9 mouse cellular contexts compared by ENCODE assay signal in the genomic region with DNA sequence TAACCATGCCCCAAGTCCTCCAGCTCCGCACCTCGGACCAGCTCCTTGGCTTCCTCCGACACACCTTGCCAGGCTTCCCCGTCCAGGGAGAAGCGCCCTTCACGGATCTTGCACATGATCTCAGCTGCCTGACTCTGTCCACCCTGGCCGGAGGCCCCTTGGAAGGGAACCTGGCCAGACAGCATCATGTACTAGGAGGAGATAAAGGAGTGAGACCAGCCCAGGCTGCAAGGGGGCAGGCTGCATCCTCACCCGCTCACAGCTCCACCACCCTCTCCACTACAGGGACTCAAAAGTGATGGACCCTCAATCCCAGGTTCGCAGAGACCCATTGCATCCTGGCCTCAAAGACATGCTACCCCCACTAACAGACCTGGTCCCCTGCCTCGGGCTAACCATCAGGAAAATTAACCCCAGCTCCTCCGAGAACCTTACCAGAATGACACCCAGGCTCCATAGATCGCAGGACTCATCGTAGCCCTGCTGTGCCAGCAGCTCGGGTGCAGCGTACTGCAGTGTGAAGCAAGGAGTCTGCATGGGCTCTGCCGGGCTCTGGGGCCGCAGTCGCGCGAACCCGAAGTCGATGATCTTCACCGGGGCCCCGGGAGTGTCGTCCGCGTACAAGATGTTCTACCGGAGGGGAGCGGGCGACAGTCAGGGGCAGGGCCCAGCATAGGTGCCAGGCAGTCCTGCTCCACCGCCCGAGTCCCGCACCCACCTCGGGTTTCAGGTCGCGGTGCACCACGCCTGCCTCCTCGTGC. TPM values are rescaled to one million over a fixed set of nuclear protein-coding genes. Genes with fewer than 3 reads are reported as not detected.
DNase-seq lines count a peak whose midpoint lies in the region; ATAC-seq and TF ChIP-seq lines count a peak whose summit lies in the region.
"Had no signal": no experiment of that assay in that cellular context is flagged by ENCODE, and none has a peak within 500 bp of the region (broad histone marks: within the 10 kb centered on the region; RNA-seq: fewer than 3 reads in every experiment).

No protein-coding gene starts in this region.

- H3K27me3 ChIP-seq in lung, embryonic 14.5 days (ENCODE audit: insufficient read depth, low read length), result peaks cover 39% of the 10 kb centered on the region
- H3K27me3 ChIP-seq in hindbrain, postnatal 0 days (ENCODE audit: insufficient read depth, low read length), result no peaks in the 10 kb centered on the region; the same call in 1 of the 2 replicates
- H3K27me3 ChIP-seq in neural tube, embryonic 14.5 days (ENCODE audit: control insufficient read depth, insufficient read depth, low read length), result peaks cover 28% of the 10 kb centered on the region

- no peak overlapping the region; the same call in 1 of the 2 replicates for H3K9ac ChIP-seq in lung, embryonic 14.5 days
- H3K9ac ChIP-seq in hindbrain, postnatal 0 days (replicated peaks; ENCODE audit: low read length), result peak overlapping the region; percentile 45
- H3K9ac ChIP-seq in neural tube, embryonic 14.5 days (replicated peaks; ENCODE audit: low read depth, low read length), result peak overlapping the region; percentile 4

- no peak for TF ChIP-seq CTCF in lung, embryonic 14.5 days (IDR thresholded peaks at IDR 0.05; ENCODE audit: low read depth)
- no peak for TF ChIP-seq CTCF in lung, adult 2 months (IDR thresholded peaks at IDR 0.05; ENCODE audit: insufficient read depth, low read length)
- TF ChIP-seq CTCF in hindbrain, postnatal 0 days (IDR thresholded peaks at IDR 0.05; ENCODE audit: low read depth), result no peak

- H3K4me2 ChIP-seq in lung, embryonic 14.5 days, result peak overlapping the region; percentile 55
- peak overlapping the region; percentile 56 for H3K4me2 ChIP-seq in hindbrain, postnatal 0 days (ENCODE audit: low read depth, low read length)
- H3K4me2 ChIP-seq in neural tube, embryonic 14.5 days (ENCODE audit: low read depth, low read length), result peak overlapping the region; percentile 53

- 20% methylated on average over 38 of the region's 38 CpGs for WGBS in lung, embryonic 14.5 days
- WGBS in lung, adult 2 months, result 76% methylated on average over 38 of the region's 38 CpGs
- WGBS in hindbrain, postnatal 0 days, result 17% methylated on average over 38 of the region's 38 CpGs
- 4% methylated on average over 34 of the region's 38 CpGs for WGBS in neural tube, embryonic 14.5 days

- no peak overlapping the region for H3K27ac ChIP-seq in lung, embryonic 14.5 days (ENCODE audit: low read depth)
- peak overlapping the region; percentile 33; the same call in 1 of the 2 replicates for H3K27ac ChIP-seq in hindbrain, postnatal 0 days
- H3K27ac ChIP-seq in neural tube, embryonic 14.5 days (ENCODE audit: low read depth, low read length), result no peak overlapping the region

- H3K4me3 ChIP-seq in lung, embryonic 14.5 days (ENCODE audit: low read depth, low read length), result peak overlapping the region; percentile 20; the same call in 1 of the 2 replicates
- H3K4me3 ChIP-seq in lung, adult 2 months (replicated peaks; ENCODE audit: extremely low read depth, low read depth, low read length), result no peak overlapping the region
- peak overlapping the region; percentile 36 for H3K4me3 ChIP-seq in hindbrain, postnatal 0 days (ENCODE audit: low read length)
- peak overlapping the region; percentile 18 for H3K4me3 ChIP-seq in neural tube, embryonic 14.5 days (ENCODE audit: low read depth, low read length)

- TF ChIP-seq POLR2A in lung, adult 2 months (IDR thresholded peaks at IDR 0.05; ENCODE audit: borderline replicate concordance, extremely low read depth, low read depth, low read length), result no peak

- H3K4me1 ChIP-seq in lung, embryonic 14.5 days (ENCODE audit: insufficient read depth), result no peaks in the 10 kb centered on the region
- no peaks in the 10 kb centered on the region for H3K4me1 ChIP-seq in lung, adult 2 months (ENCODE audit: control insufficient read depth, insufficient read depth, low read length)
- H3K4me1 ChIP-seq in hindbrain, postnatal 0 days (ENCODE audit: insufficient read depth, low read length), result no peaks in the 10 kb centered on the region; the same call in 1 of the 2 replicates
- peaks cover 14% of the 10 kb centered on the region for H3K4me1 ChIP-seq in neural tube, embryonic 14.5 days (ENCODE audit: control insufficient read depth, insufficient read depth, low read length)

- 0 out of 2 replicates have a peak, but pooled peaks have one; percentile 21 for ATAC-seq in lung, embryonic 14.5 days (ENCODE audit: insufficient read depth)
- 0 out of 2 replicates have a peak, but pooled peaks have one; percentile 22 for ATAC-seq in hindbrain, postnatal 0 days
- peak; percentile 5; the same call in 1 of the 2 replicates for ATAC-seq in neural tube, embryonic 14.5 days (ENCODE audit: low read depth)

- H3K36me3 ChIP-seq in lung, embryonic 14.5 days (ENCODE audit: insufficient read depth), result peaks cover 36% of the 10 kb centered on the region
- no peaks in the 10 kb centered on the region for H3K36me3 ChIP-seq in hindbrain, postnatal 0 days (ENCODE audit: insufficient read depth, low read length)
- H3K36me3 ChIP-seq in neural tube, embryonic 14.5 days (ENCODE audit: control insufficient read depth, insufficient read depth, low read length), result no peaks in the 10 kb centered on the region

- no peaks in the 10 kb centered on the region for H3K9me3 ChIP-seq in lung, embryonic 14.5 days (ENCODE audit: low read depth, low read length)
- H3K9me3 ChIP-seq in hindbrain, postnatal 0 days (ENCODE audit: low read length), result no peaks in the 10 kb centered on the region
- H3K9me3 ChIP-seq in neural tube, embryonic 14.5 days (ENCODE audit: control insufficient read depth, low read length), result no peaks in the 10 kb centered on the region

- DNase-seq in embryo, embryonic 10.5 days (ENCODE audit: low spot score), result peak; percentile 18
- DNase-seq in embryo, embryonic 11 days, result no peak
- no peak for DNase-seq in lung, embryonic 14.5 days
- DNase-seq in lung, adult 2 months, result no peak
- DNase-seq in hindbrain, postnatal 0 days (ENCODE audit: low spot score), result peak; percentile 9
- no peak for DNase-seq in Muller cell, postnatal 12 days (ENCODE audit: inconsistent ontology term)
- DNase-seq in natural killer cell, adult 2 months (ENCODE audit: low spot score in 2 of 2), result no peak
- DNase-seq: cerebellum, adult 18-20 months had no signal

RNA-seq across cellular contexts. Expression of gene Rps6ka4, which starts 9.7 kb away (rescaled TPM):
- polyA plus RNA-seq in lung, embryonic 14.5 days (2014; fragmentation: Nextera tagmentation; extraction: Ambion mirVana), result 28.6 and 29.8 TPM in 2 replicates
- 45.9 and 49.8 TPM in 2 replicates for polyA plus RNA-seq in lung, adult 2 months (2012; rRNA removed)
- total RNA-seq in hindbrain, postnatal 0 days (2014; rRNA removed), result 26.0 and 27.7 TPM in 2 replicates
- 19.5 and 22.1 TPM in 2 replicates for polyA plus RNA-seq in hindbrain, postnatal 0 days (2015; fragmentation: Nextera tagmentation; extraction: Ambion mirVana)
- 9.6 and 10.4 TPM in 2 replicates for polyA plus RNA-seq in neural tube, embryonic 14.5 days (2014; fragmentation: Nextera tagmentation; extraction: Ambion mirVana)

RNA-seq across cellular contexts. Expression of gene Ccdc88b, which starts 27.3 kb away (rescaled TPM):
- polyA plus RNA-seq in lung, embryonic 14.5 days (2014; fragmentation: Nextera tagmentation; extraction: Ambion mirVana), result 1.0 and 1.5 TPM in 2 replicates
- 17.3 and 19.9 TPM in 2 replicates for polyA plus RNA-seq in lung, adult 2 months (2012; rRNA removed)
- total RNA-seq in hindbrain, postnatal 0 days (2014; rRNA removed), result 1.8 and 2.2 TPM in 2 replicates
- 1.2 and 1.5 TPM in 2 replicates for polyA plus RNA-seq in hindbrain, postnatal 0 days (2015; fragmentation: Nextera tagmentation; extraction: Ambion mirVana)
- 0.32 TPM in 2 replicates for polyA plus RNA-seq in neural tube, embryonic 14.5 days (2014; fragmentation: Nextera tagmentation; extraction: Ambion mirVana)

Comparison
In these comparisons a context has a peak if more than half of its experiments do, and no peak if none do; other contexts are left out.
1. DNase-seq: peak in embryo, embryonic 10.5 days (single experiment) and hindbrain, postnatal 0 days (single experiment); none in embryo, embryonic 11 days (single experiment), lung, embryonic 14.5 days (single experiment), lung, adult 2 months (single experiment), Muller cell, postnatal 12 days (single experiment) and natural killer cell, adult 2 months (0 of 2).
2. Peak in every context shown above with its lines, with median percentiles within 50 percentile points of each other: ATAC-seq and H3K4me2 ChIP-seq.